Mouse (Mus musculus): ENCODE measurements around the gene Mgme1.

DNA sequence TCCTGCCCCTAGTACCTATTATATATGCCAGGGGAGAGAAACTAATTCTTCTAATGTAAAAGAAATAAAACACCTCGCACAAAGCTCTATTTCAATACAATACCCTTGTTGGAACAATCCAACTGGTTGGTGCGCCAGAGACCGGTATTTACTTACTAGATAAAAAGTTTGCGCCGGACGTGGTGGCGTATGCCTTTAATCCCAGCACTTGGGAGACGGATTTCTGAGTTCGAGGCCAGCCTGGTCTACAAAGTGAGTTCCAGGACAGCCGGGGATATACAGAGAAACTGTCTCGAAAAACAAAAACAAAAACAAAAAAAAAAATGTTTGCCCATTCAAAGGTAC, 1.2 kb upstream of the Mgme1 start:
- TF ChIP-seq CTCF (IDR thresholded peaks at IDR 0.05; ENCODE audit: low read depth) (no peak), EP300 (optimal IDR thresholded peaks at IDR 0.05) (no peak)
